Mouse (Mus musculus): ENCODE results near the gene Mgarp. TPM values are rescaled to one million over a fixed set of nuclear protein-coding genes. Genes with fewer than 3 reads are reported as not detected.
"Not testable (repeated sequence)": the region's sequence is repeated elsewhere in the genome, so short reads cannot be mapped to it uniquely, and the experiment has no call there.

Mgarp gene
- polyA plus RNA-seq, 1 experiment from 2014 or later: 0.50 TPM

- no peak overlapping the region for H3K27ac ChIP-seq (replicated peaks)
- no peak overlapping the region for H3K9ac ChIP-seq (replicated peaks)
- no peaks in the 10 kb centered on the region for H3K27me3 ChIP-seq
- H3K36me3 ChIP-seq: no peaks in the 10 kb centered on the region
- 95% methylated on average over 1 of the region's 1 CpGs for WGBS
- no peaks in the 10 kb centered on the region for H3K9me3 ChIP-seq
- no peak overlapping the region for H3K4me3 ChIP-seq
- no peak overlapping the region for H3K4me2 ChIP-seq (replicated peaks)
- H3K4me1 ChIP-seq: peaks cover 24% of the 10 kb centered on the region
- no peak for ATAC-seq (replicated peaks)
Measured at GRCm38 (mm10) chr3:51413276-51413675, 16.7 kb upstream of the Mgarp start.

- Histone ChIP-seq H3K27ac (replicated peaks) (no peak overlapping the region), H3K9me3 (no peaks in the 10 kb centered on the region), H3K27me3 (no peaks in the 10 kb centered on the region), H3K4me2 (replicated peaks) (no peak overlapping the region), H3K4me1 (peaks cover 23% of the 10 kb centered on the region), H3K9ac (replicated peaks) (no peak overlapping the region), H3K4me3 (no peak overlapping the region), H3K36me3 (no peaks in the 10 kb centered on the region)
- 91% methylated on average over 7 of the region's 7 CpGs for WGBS
- ATAC-seq (replicated peaks): no peak
Measured at GRCm38 (mm10) chr3:51412457-51412856, 15.9 kb upstream of the Mgarp start.

GRCm38 (mm10) chr3:51408561-51409183 is 12.1 kb upstream of the Mgarp start, which contains the start of gene Ndufc1:
TSS of gene Ndufc1 (minus strand) at chr3:51408988.
- H3K27me3 ChIP-seq: no peaks in the 10 kb centered on the region
- peaks cover 13% of the 10 kb centered on the region for H3K4me1 ChIP-seq
- H3K9ac ChIP-seq (replicated peaks): peak within 1 kb of the TSS; percentile 85
- H3K27ac ChIP-seq (replicated peaks): peak within 1 kb of the TSS; percentile 93
- under 1% methylated on average over 40 of the region's 40 CpGs for WGBS
- peaks cover 7% of the 10 kb centered on the region; the same call in 1 of the 2 replicates for H3K36me3 ChIP-seq
- H3K9me3 ChIP-seq: no peaks in the 10 kb centered on the region
- peak within 1 kb of the TSS; percentile 63 for H3K4me2 ChIP-seq (replicated peaks)
- H3K4me3 ChIP-seq: peak within 1 kb of the TSS; percentile 65
- ATAC-seq (replicated peaks): peak; percentile 92

GRCm38 (mm10) chr3:51407870-51408560 is 11.5 kb upstream of the Mgarp start:
- ATAC-seq (replicated peaks): peak; percentile 17
- Histone ChIP-seq H3K4me3 (peak overlapping the region; percentile 65), H3K9ac (replicated peaks) (peak overlapping the region; percentile 85), H3K9me3 (no peaks in the 10 kb centered on the region), H3K27me3 (no peaks in the 10 kb centered on the region), H3K27ac (replicated peaks) (peak overlapping the region; percentile 93), H3K4me1 (peaks cover 13% of the 10 kb centered on the region), H3K4me2 (replicated peaks) (peak overlapping the region; percentile 63), H3K36me3 (peaks cover 7% of the 10 kb centered on the region; the same call in 1 of the 2 replicates)
- WGBS: 24% methylated on average over 20 of the region's 20 CpGs

GRCm38 (mm10) chr3:51402628-51403027 is 6.1 kb upstream of the Mgarp start:
- peaks cover 4% of the 10 kb centered on the region; the same call in 1 of the 2 replicates for H3K27me3 ChIP-seq
- H3K27ac ChIP-seq (replicated peaks): no peak overlapping the region
- no peak for ATAC-seq (replicated peaks)
- H3K4me3 ChIP-seq: no peak overlapping the region
- H3K9me3 ChIP-seq: no peaks in the 10 kb centered on the region
- H3K4me2 ChIP-seq (replicated peaks): no peak overlapping the region
- 95% methylated on average over 12 of the region's 12 CpGs for WGBS
- H3K9ac ChIP-seq (replicated peaks): no peak overlapping the region
- H3K36me3 ChIP-seq: peaks cover 7% of the 10 kb centered on the region; the same call in 1 of the 2 replicates
- H3K4me1 ChIP-seq: peaks cover 8% of the 10 kb centered on the region

GRCm38 (mm10) chr3:51402054-51402453 is 5.5 kb upstream of the Mgarp start:
- not testable (repeated sequence) for H3K27me3 ChIP-seq; H3K9ac ChIP-seq (replicated peaks); H3K36me3 ChIP-seq; H3K27ac ChIP-seq (replicated peaks); H3K9me3 ChIP-seq; H3K4me2 ChIP-seq (replicated peaks); H3K4me1 ChIP-seq; H3K4me3 ChIP-seq; ATAC-seq (replicated peaks)
- 76% methylated on average over 4 of the region's 4 CpGs for WGBS

GRCm38 (mm10) chr3:51400682-51401081 is 4.1 kb upstream of the Mgarp start:
- ATAC-seq (replicated peaks): no peak
- Histone ChIP-seq H3K27ac (replicated peaks) (no peak overlapping the region), H3K4me2 (replicated peaks) (no peak overlapping the region), H3K27me3 (peaks cover 14% of the 10 kb centered on the region; the same call in 1 of the 2 replicates), H3K9me3 (no peaks in the 10 kb centered on the region), H3K4me3 (no peak overlapping the region), H3K4me1 (peaks cover 9% of the 10 kb centered on the region), H3K9ac (replicated peaks) (no peak overlapping the region), H3K36me3 (peaks cover 3% of the 10 kb centered on the region; the same call in 1 of the 2 replicates)
- WGBS: 77% methylated on average over 10 of the region's 10 CpGs

GRCm38 (mm10) chr3:51399531-51399930 is 3.0 kb upstream of the Mgarp start:
- H3K9me3 ChIP-seq: no peaks in the 10 kb centered on the region
- H3K4me2 ChIP-seq (replicated peaks): no peak overlapping the region
- peaks cover 9% of the 10 kb centered on the region for H3K4me1 ChIP-seq
- H3K36me3 ChIP-seq: no peaks in the 10 kb centered on the region
- peaks cover 14% of the 10 kb centered on the region; the same call in 1 of the 2 replicates for H3K27me3 ChIP-seq
- no peak overlapping the region for H3K4me3 ChIP-seq
- no peak overlapping the region for H3K27ac ChIP-seq (replicated peaks)
- no peak overlapping the region for H3K9ac ChIP-seq (replicated peaks)
- 58% methylated on average over 4 of the region's 4 CpGs for WGBS
- no peak for ATAC-seq (replicated peaks)

GRCm38 (mm10) chr3:51398667-51399066 is 2.1 kb upstream of the Mgarp start:
- H3K9me3 ChIP-seq: no peaks in the 10 kb centered on the region
- H3K27me3 ChIP-seq: peaks cover 14% of the 10 kb centered on the region; the same call in 1 of the 2 replicates
- WGBS: 4% methylated on average over 3 of the region's 3 CpGs
- no peak for ATAC-seq (replicated peaks)
- no peak overlapping the region for H3K4me3 ChIP-seq
- no peak overlapping the region for H3K9ac ChIP-seq (replicated peaks)
- no peaks in the 10 kb centered on the region for H3K36me3 ChIP-seq
- peaks cover 9% of the 10 kb centered on the region for H3K4me1 ChIP-seq
- H3K4me2 ChIP-seq (replicated peaks): no peak overlapping the region
- H3K27ac ChIP-seq (replicated peaks): no peak overlapping the region

- no peak for ATAC-seq (replicated peaks)
- H3K9ac ChIP-seq (replicated peaks): no peak overlapping the region
- peaks cover 9% of the 10 kb centered on the region for H3K4me1 ChIP-seq
- no peak overlapping the region for H3K4me2 ChIP-seq (replicated peaks)
- peaks cover 14% of the 10 kb centered on the region; the same call in 1 of the 2 replicates for H3K27me3 ChIP-seq
- no peaks in the 10 kb centered on the region for H3K36me3 ChIP-seq
- H3K27ac ChIP-seq (replicated peaks): no peak overlapping the region
- H3K4me3 ChIP-seq: no peak overlapping the region
- WGBS: 63% methylated on average over 15 of the region's 15 CpGs
- no peaks in the 10 kb centered on the region for H3K9me3 ChIP-seq
Measured at GRCm38 (mm10) chr3:51397700-51398299, 1.3 kb upstream of the Mgarp start.

GRCm38 (mm10) chr3:51395461-51396145 is 935 bp downstream of the Mgarp start:
- peaks cover 9% of the 10 kb centered on the region for H3K4me1 ChIP-seq
- H3K4me2 ChIP-seq (replicated peaks): no peak overlapping the region
- H3K36me3 ChIP-seq: no peaks in the 10 kb centered on the region
- H3K27ac ChIP-seq (replicated peaks): no peak overlapping the region
- ATAC-seq (replicated peaks): no peak
- H3K9ac ChIP-seq (replicated peaks): no peak overlapping the region
- no peaks in the 10 kb centered on the region for H3K9me3 ChIP-seq
- WGBS: 24% methylated on average over 19 of the region's 19 CpGs
- H3K27me3 ChIP-seq: peaks cover 14% of the 10 kb centered on the region; the same call in 1 of the 2 replicates
- H3K4me3 ChIP-seq: no peak overlapping the region

GRCm38 (mm10) chr3:51394881-51395280 is 1.7 kb downstream of the Mgarp start:
- WGBS: 62% methylated on average over 3 of the region's 3 CpGs
- peaks cover 14% of the 10 kb centered on the region; the same call in 1 of the 2 replicates for H3K27me3 ChIP-seq

More at GRCm38 (mm10) chr3:51394881-51395280, 1.7 kb downstream of the Mgarp start:
- ATAC-seq (replicated peaks): no peak
- Histone ChIP-seq H3K36me3 (no peaks in the 10 kb centered on the region), H3K9ac (replicated peaks) (no peak overlapping the region), H3K4me3 (no peak overlapping the region), H3K9me3 (no peaks in the 10 kb centered on the region), H3K4me1 (peaks cover 9% of the 10 kb centered on the region), H3K4me2 (replicated peaks) (no peak overlapping the region), H3K27ac (replicated peaks) (no peak overlapping the region)
